Mouse (Mus musculus) B cell, adult 62 days (primary cell): ENCODE data around the gene Yae1d1. TPM values are rescaled to one million over a fixed set of nuclear protein-coding genes. Genes with fewer than 3 reads are reported as not detected.

ENCODE experiments used
- total RNA-seq: library from RNA; stranded (reverse); gene quantifications from 4 replicates; pipeline ENCODE4 v1.2.4, GENCODE M21; 2023

Gene Yae1d1
- 8.1 to 10.5 TPM (median 9.3 TPM) in 4 replicates for total RNA-seq

GRCm38 (mm10) chr13:17992697-17993514 lies at the start of gene Yae1d1:
Yae1d1 (minus strand) TSS chr13:17993349.

GRCm38 (mm10) chr13:17944078-17944917 lies 48.9 kb downstream of the Yae1d1 start, which contains the start of gene Rala:
Rala (minus strand) TSS chr13:17944239.

Other genes starting within 250 kb of the Yae1d1 start
- 184 to 197 TPM (median 194 TPM) in 4 replicates for gene Cdk13, start 188.3 kb downstream of the Yae1d1 start, total RNA-seq
- gene Rala, start 49.1 kb downstream of the Yae1d1 start, total RNA-seq: 22.9 to 36.3 TPM (median 27.5 TPM) in 4 replicates